Mouse (Mus musculus) embryonic facial prominence, embryonic 14.5 days (tissue): ENCODE measurements around the gene Ttc28. TPM values are rescaled to one million over a fixed set of nuclear protein-coding genes. Genes with fewer than 3 reads are reported as not detected.

Source experiments
- ATAC-seq: fragments of 200-750 bp; cut with Nextera tagmentation; 2 replicates; pipeline ENCODE4 v1.8.0; 2017; ENCODE audit warnings: low read depth, moderate number of reproducible peaks, moderate TSS enrichment
- DNase-seq: peaks from one replicate; pipeline ENCODE4 v3.0.0-alpha.2; 2015; ENCODE audit warnings: low spot score
- H3K27ac ChIP-seq: fragments of 300-500 bp; sonication (generic); replicated peaks from 2 replicates; pipeline ENCODE4 v1.5.1; 2014; ENCODE audit warnings: low read depth, mild to moderate bottlenecking, low read length, moderate library complexity
- H3K27me3 ChIP-seq: fragments of 300-500 bp; sonication (generic); replicated peaks from 2 replicates; pipeline ENCODE4 v1.6.1; 2014; ENCODE audit warnings: low read length; ENCODE audit not compliant: control insufficient read depth, insufficient read depth
- H3K36me3 ChIP-seq: fragments of 300-500 bp; sonication (generic); 2 replicates; pipeline ENCODE4 v1.6.1; 2014; ENCODE audit warnings: low read length, mixed read lengths; ENCODE audit not compliant: control insufficient read depth, insufficient read depth
- H3K4me1 ChIP-seq: fragments of 300-500 bp; sonication (generic); 2 replicates; pipeline ENCODE4 v1.6.1; 2014; ENCODE audit warnings: antibody characterized with exemption, low read length; ENCODE audit not compliant: control insufficient read depth, insufficient read depth
- H3K4me2 ChIP-seq: fragments of 300-500 bp; sonication (generic); 2 replicates; pipeline ENCODE4 v1.6.1; 2014; ENCODE audit warnings: low read depth, mild to moderate bottlenecking, low read length, moderate library complexity, mixed read lengths
- H3K4me3 ChIP-seq: fragments of 300-500 bp; sonication (generic); 2 replicates; pipeline ENCODE4 v1.5.1; 2014; ENCODE audit warnings: low read depth, mild to moderate bottlenecking, low read length
- H3K9ac ChIP-seq: fragments of 300-500 bp; sonication (generic); 2 replicates; pipeline ENCODE4 v1.6.1; 2014; ENCODE audit warnings: low read depth, mild to moderate bottlenecking, low read length, moderate library complexity, mixed read lengths
- H3K9me3 ChIP-seq: fragments of 300-500 bp; sonication (generic); 2 replicates; pipeline ENCODE4 v1.6.1; 2016; ENCODE audit warnings: low read length; ENCODE audit not compliant: control insufficient read depth
- WGBS: fragments of 180-500 bp; shearing (Covaris S2); extraction: QIAGEN DNeasy Blood & Tissue Kit; methylation state at CpG from one replicate; pipeline ENCODE4 v1.1.7; 2014; 5-methylcytosine and 5-hydroxymethylcytosine counted together
- polyA plus RNA-seq: library from polyadenylated mRNA; unstranded; fragments of >200 nt; fragmentation: Nextera tagmentation; extraction: Ambion mirVana; gene quantifications from 2 replicates; pipeline ENCODE4 v1.2.1, GENCODE M21; 2014

The Ttc28 gene
- polyA plus RNA-seq, 1 experiment from 2014 or later: 17.4 TPM

- peaks cover 41% of the 10 kb centered on the region for H3K4me1 ChIP-seq
- WGBS: 71% methylated on average over 11 of the region's 11 CpGs
Observed at GRCm38 (mm10) chr5:111225306-111225705, 345.7 kb downstream of the Ttc28 start.

GRCm38 (mm10) chr5:111226486-111226885, 346.9 kb downstream of the Ttc28 start:
- H3K36me3 ChIP-seq: peaks cover 60% of the 10 kb centered on the region
- ATAC-seq (no peak), DNase-seq (no peak)
- H3K27ac ChIP-seq: no peak overlapping the region
- no peaks in the 10 kb centered on the region for H3K27me3 ChIP-seq
- H3K4me2 ChIP-seq: no peak overlapping the region
- peak overlapping the region; percentile 22; the same call in 1 of the 2 replicates for H3K9ac ChIP-seq
- H3K9me3 ChIP-seq: no peaks in the 10 kb centered on the region
- peaks cover 31% of the 10 kb centered on the region for H3K4me1 ChIP-seq
- WGBS: 85% methylated on average over 10 of the region's 10 CpGs
- no peak overlapping the region for H3K4me3 ChIP-seq

More at GRCm38 (mm10) chr5:111225306-111225705, 345.7 kb downstream of the Ttc28 start:
- no peaks in the 10 kb centered on the region for H3K9me3 ChIP-seq
- no peak overlapping the region for H3K4me2 ChIP-seq
- peak overlapping the region; percentile 58; the same call in 1 of the 2 replicates for H3K27ac ChIP-seq
- no peak overlapping the region for H3K9ac ChIP-seq
- H3K36me3 ChIP-seq: peaks cover 52% of the 10 kb centered on the region
- H3K27me3 ChIP-seq: no peaks in the 10 kb centered on the region
- DNase-seq: peak; percentile 62
- H3K4me3 ChIP-seq: no peak overlapping the region
- ATAC-seq: no peak

GRCm38 (mm10) chr5:111227850-111228249, 348.2 kb downstream of the Ttc28 start:
- H3K27me3 ChIP-seq: no peaks in the 10 kb centered on the region
- H3K4me1 ChIP-seq: peaks cover 31% of the 10 kb centered on the region
- DNase-seq (peak; percentile 48), ATAC-seq (no peak)
- peak overlapping the region; percentile 76 for H3K27ac ChIP-seq
- H3K9me3 ChIP-seq: no peaks in the 10 kb centered on the region
- H3K4me2 ChIP-seq: no peak overlapping the region
- no peak overlapping the region for H3K4me3 ChIP-seq
- H3K9ac ChIP-seq: 0 out of 2 replicates have a peak overlapping the region, but pooled peaks have one; percentile 6
- WGBS: 18% methylated on average over 5 of the region's 5 CpGs
- peaks cover 73% of the 10 kb centered on the region for H3K36me3 ChIP-seq

GRCm38 (mm10) chr5:111228302-111229040, 348.9 kb downstream of the Ttc28 start:
- Histone ChIP-seq H3K36me3 (peaks cover 73% of the 10 kb centered on the region), H3K4me2 (no peak overlapping the region), H3K9ac (no peak overlapping the region)

GRCm38 (mm10) chr5:111229041-111229394, 349.4 kb downstream of the Ttc28 start:
- H3K9ac ChIP-seq: no peak overlapping the region
- H3K27me3 ChIP-seq: no peaks in the 10 kb centered on the region
- ATAC-seq: no peak
- peak overlapping the region; percentile 76; the same call in 1 of the 2 replicates for H3K27ac ChIP-seq
- DNase-seq: no peak
- peaks cover 36% of the 10 kb centered on the region for H3K4me1 ChIP-seq
- peaks cover 71% of the 10 kb centered on the region for H3K36me3 ChIP-seq
- H3K9me3 ChIP-seq: no peaks in the 10 kb centered on the region
- WGBS: 51% methylated on average over 12 of the region's 12 CpGs
- H3K4me3 ChIP-seq: no peak overlapping the region
- no peak overlapping the region for H3K4me2 ChIP-seq

More at GRCm38 (mm10) chr5:111228302-111229040, 348.9 kb downstream of the Ttc28 start:
- WGBS: 41% methylated on average over 14 of the region's 14 CpGs
- Histone ChIP-seq H3K27me3 (no peaks in the 10 kb centered on the region), H3K4me1 (peaks cover 35% of the 10 kb centered on the region), H3K4me3 (no peak overlapping the region), H3K27ac (peak overlapping the region; percentile 76), H3K9me3 (no peaks in the 10 kb centered on the region)
- ATAC-seq (peak; percentile 41; the same call in 1 of the 2 replicates), DNase-seq (peak; percentile 86)

GRCm38 (mm10) chr5:111229671-111230070, 350.1 kb downstream of the Ttc28 start:
- DNase-seq: no peak
- H3K27ac ChIP-seq: 0 out of 2 replicates have a peak overlapping the region, but pooled peaks have one; percentile 76
- peaks cover 36% of the 10 kb centered on the region for H3K4me1 ChIP-seq
- H3K9me3 ChIP-seq: no peaks in the 10 kb centered on the region
- WGBS: 49% methylated on average over 3 of the region's 3 CpGs
- no peak overlapping the region for H3K4me2 ChIP-seq
- H3K36me3 ChIP-seq: peaks cover 64% of the 10 kb centered on the region
- H3K4me3 ChIP-seq: no peak overlapping the region
- no peaks in the 10 kb centered on the region for H3K27me3 ChIP-seq
- H3K9ac ChIP-seq: no peak overlapping the region
- no peak for ATAC-seq

GRCm38 (mm10) chr5:111231044-111231443, 351.4 kb downstream of the Ttc28 start:
- no peak overlapping the region for H3K4me2 ChIP-seq
- H3K27me3 ChIP-seq: no peaks in the 10 kb centered on the region
- WGBS: 71% methylated on average over 13 of the region's 13 CpGs
- H3K9me3 ChIP-seq: no peaks in the 10 kb centered on the region
- peaks cover 36% of the 10 kb centered on the region for H3K4me1 ChIP-seq
- no peak overlapping the region for H3K9ac ChIP-seq
- no peak for DNase-seq
- H3K36me3 ChIP-seq: peaks cover 60% of the 10 kb centered on the region
- no peak overlapping the region for H3K27ac ChIP-seq
- no peak overlapping the region for H3K4me3 ChIP-seq
- ATAC-seq: no peak

GRCm38 (mm10) chr5:111231769-111232168, 352.2 kb downstream of the Ttc28 start:
- no peak overlapping the region for H3K27ac ChIP-seq
- no peak for ATAC-seq
- H3K36me3 ChIP-seq: peaks cover 61% of the 10 kb centered on the region
- H3K27me3 ChIP-seq: no peaks in the 10 kb centered on the region
- H3K4me1 ChIP-seq: peaks cover 35% of the 10 kb centered on the region
- no peak for DNase-seq
- no peak overlapping the region for H3K4me3 ChIP-seq
- H3K9ac ChIP-seq: no peak overlapping the region
- no peaks in the 10 kb centered on the region for H3K9me3 ChIP-seq
- 76% methylated on average over 1 of the region's 1 CpGs for WGBS
- no peak overlapping the region for H3K4me2 ChIP-seq
